Mouse (Mus musculus) liver, embryonic 14 days (tissue): Measurements from ENCODE around the gene Kcnj15. TPM values are rescaled to one million over a fixed set of nuclear protein-coding genes. Genes with fewer than 3 reads are reported as not detected.

ENCODE experiments used
- polyA plus RNA-seq: library from polyadenylated mRNA; depleted of rRNA; stranded (reverse); fragments of >200 nt; gene quantifications from 2 replicates; pipeline ENCODE4 v1.2.3, GENCODE M21; 2012; rRNA removed

Kcnj15 gene
- polyA plus RNA-seq = 0.06 and 0.08 TPM in 2 replicates

DNA sequence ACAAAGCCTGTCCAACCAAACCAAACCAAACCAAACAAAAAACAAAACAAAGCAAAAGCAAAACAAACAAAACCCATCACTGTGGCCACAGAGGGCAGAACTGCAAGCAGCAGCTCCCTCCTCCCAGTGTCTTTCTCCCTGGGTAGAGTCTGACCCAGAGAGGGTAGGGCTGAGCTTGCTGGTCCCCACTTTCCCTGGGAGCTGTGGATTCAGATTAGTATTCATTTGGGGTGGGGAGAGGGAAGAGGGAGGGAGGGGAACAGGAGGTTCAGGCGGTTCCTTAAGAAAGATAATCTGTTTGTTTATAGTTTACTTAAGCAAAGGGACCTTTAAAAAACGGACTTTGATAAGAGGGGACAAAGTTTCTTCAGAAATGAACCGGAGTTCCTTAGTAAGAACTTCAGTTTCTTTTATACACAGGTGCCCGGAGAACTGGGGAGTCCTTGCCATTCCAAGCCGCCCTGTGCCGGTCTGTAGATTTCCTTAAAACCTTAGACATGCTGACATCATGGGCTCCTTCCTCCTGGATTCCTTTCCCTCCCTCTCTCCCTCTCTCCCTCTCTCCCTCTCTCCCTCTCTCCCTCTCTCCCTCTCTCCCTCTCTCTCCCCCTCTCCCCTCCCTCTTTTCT lies at the start of gene Kcnj15:
Gene Kcnj15, plus strand, starts transcription at position 293 of the 629 bp plus-strand sequence.

